Comparison of ENCODE assay signal across 9 mouse cellular contexts in the genomic region with DNA sequence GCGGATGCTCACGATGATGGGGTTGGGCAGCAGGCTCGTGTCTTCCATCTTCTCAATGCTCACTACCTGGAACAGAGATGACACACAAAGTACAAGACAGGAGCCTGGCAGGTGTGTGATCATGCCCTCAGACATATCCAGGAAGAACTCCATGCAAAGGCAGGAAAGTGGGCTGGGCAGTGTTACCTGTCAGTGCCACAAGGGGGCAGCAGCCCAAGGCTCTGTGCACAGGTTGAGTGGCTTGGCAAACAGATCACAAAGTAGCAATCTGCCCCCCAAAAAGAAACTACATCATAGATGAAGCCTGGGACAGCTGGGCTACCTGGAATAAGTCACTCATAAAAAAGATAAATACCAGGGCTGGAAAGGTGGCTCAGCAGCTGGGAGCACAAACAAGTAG. TPM values are rescaled to one million over a fixed set of nuclear protein-coding genes. Genes with fewer than 3 reads are reported as not detected.
DNase-seq lines count a peak whose midpoint lies in the region; ATAC-seq and TF ChIP-seq lines count a peak whose summit lies in the region.
"Had no signal": no experiment of that assay in that cellular context is flagged by ENCODE, and none has a peak within 500 bp of the region (broad histone marks: within the 10 kb centered on the region; RNA-seq: fewer than 3 reads in every experiment).

No protein-coding gene starts in this region.

- WGBS in intestine, embryonic 15.5 days = 61% methylated on average over 3 of the region's 3 CpGs
- 59% methylated on average over 3 of the region's 3 CpGs for whole genome bisulfite sequencing in midbrain, embryonic 15.5 days

- H3K9me3 ChIP-seq in intestine, embryonic 15.5 days = no peaks in the 10 kb centered on the region
- H3K9me3 ChIP-seq in midbrain, embryonic 15.5 days = no peaks in the 10 kb centered on the region

- H3K36me3 ChIP-seq in intestine, embryonic 15.5 days = no peaks in the 10 kb centered on the region
- H3K36me3 ChIP-seq in midbrain, embryonic 15.5 days (replicated peaks) = no peaks in the 10 kb centered on the region

- peak; percentile 97 for TF ChIP-seq CTCF in gastrocnemius, adult 2 months (IDR thresholded peaks at IDR 0.05)

- H3K4me2 ChIP-seq in intestine, embryonic 15.5 days (replicated peaks) = no peak overlapping the region
- H3K4me2 ChIP-seq in midbrain, embryonic 15.5 days = no peak overlapping the region

- intact Hi-C loops in gastrocnemius, adult 2 months (cut with DNase I) = loop anchor here (2.0 kb wide), 2 partner anchors 113 to 131 kb away; no protein-coding TSS in a partner anchor
- intact Hi-C loops in left cerebral cortex, postnatal 4 days (cut with DNase I) = loop anchor here (5.0 kb wide), 1 partner anchor 130 kb away; no protein-coding TSS in a partner anchor

- H3K27ac ChIP-seq in gastrocnemius, adult 2 months = no peak overlapping the region; the same call in 1 of the 2 replicates
- H3K27ac ChIP-seq in intestine, embryonic 15.5 days = no peak overlapping the region
- no peak overlapping the region for H3K27ac ChIP-seq in midbrain, embryonic 15.5 days
- H3K27ac ChIP-seq: macrophage had no signal

- ATAC-seq in intestine, embryonic 15.5 days = peak; percentile 76
- ATAC-seq in midbrain, embryonic 15.5 days (replicated peaks) = peak; percentile 47; the same call in 1 of the 2 replicates
- ATAC-seq in activated CD4-positive, CD25-positive, alpha-beta regulatory T cell, adult 4 months = no peak

- no peak overlapping the region for H3K9ac ChIP-seq in intestine, embryonic 15.5 days
- H3K9ac ChIP-seq in midbrain, embryonic 15.5 days = no peak overlapping the region

- H3K27me3 ChIP-seq in intestine, embryonic 15.5 days (replicated peaks) = no peaks in the 10 kb centered on the region
- H3K27me3 ChIP-seq in midbrain, embryonic 15.5 days (replicated peaks) = no peaks in the 10 kb centered on the region

- DNase-seq in adipocyte (ENCODE audit: low spot score) = peak; percentile 33
- peak; percentile 92 for DNase-seq in cerebellum, postnatal 14 days
- peak; percentile 79 for DNase-seq in gastrocnemius, adult 2 months
- DNase-seq in left cerebral cortex, postnatal 4 days = peak; percentile 78
- peak; percentile 58 for DNase-seq in spleen, adult 12 weeks (ENCODE audit: low spot score)

- H3K4me1 ChIP-seq in intestine, embryonic 15.5 days (replicated peaks) = no peaks in the 10 kb centered on the region
- no peaks in the 10 kb centered on the region for H3K4me1 ChIP-seq in midbrain, embryonic 15.5 days

- H3K4me3 ChIP-seq in gastrocnemius, adult 2 months = no peak overlapping the region
- H3K4me3 ChIP-seq in intestine, embryonic 15.5 days (replicated peaks) = no peak overlapping the region
- no peak overlapping the region for H3K4me3 ChIP-seq in midbrain, embryonic 15.5 days

RNA-seq across cellular contexts. Expression of a gene that starts 24.5 kb away (rescaled TPM):
- total RNA-seq in gastrocnemius, adult 2 months (2021) = 100 to 1,000 TPM; 512 to 578 TPM
- polyA plus RNA-seq in intestine, embryonic 15.5 days (2015; fragmentation: Nextera tagmentation; extraction: Ambion mirVana) = 528 and 550 TPM in 2 replicates
- total RNA-seq in left cerebral cortex, postnatal 4 days (2021) = 100 to 1,000 TPM; 682 to 756 TPM
- polyA plus RNA-seq in midbrain, embryonic 15.5 days (2015; fragmentation: Nextera tagmentation; extraction: Ambion mirVana) = 250 and 292 TPM in 2 replicates
- 100 to 1,000 TPM; 494 to 595 TPM for polyA plus RNA-seq in activated CD4-positive, CD25-positive, alpha-beta regulatory T cell, adult 4 months (2017; shearing (Covaris generic))

Comparison
In these comparisons a context has a peak if more than half of its experiments do, and no peak if none do; other contexts are left out.
1. DNase-seq: peak in every context shown above with its lines; median percentile 92 in cerebellum, postnatal 14 days; 79 in gastrocnemius, adult 2 months; 78 in left cerebral cortex, postnatal 4 days; 58 in spleen, adult 12 weeks; 33 in adipocyte.